Mouse (Mus musculus) left cerebral cortex, adult 2 months (tissue): Measurements from ENCODE around the gene A630023A22Rik. TPM values are rescaled to one million over a fixed set of nuclear protein-coding genes. Genes with fewer than 3 reads are reported as not detected.

Source experiments
- DNase-seq, 2 experiments: peaks; one replicate each; pipeline ENCODE4 v3.0.0; 2021 to 2022; ENCODE audit warnings: low spot score in 2 of 2, mixed read lengths in 1 of 2; ENCODE audit errors: extremely low spot score in 1 of 2
- H3K27ac ChIP-seq: fragments of 200-600 bp; 2 replicates; pipeline ENCODE4 v1.8.1; 2022
- H3K4me3 ChIP-seq: fragments of 200-600 bp; 2 replicates; pipeline ENCODE4 v1.8.1; 2022
- CTCF ChIP-seq: fragments of 200-600 bp; IDR thresholded peaks from 2 replicates; pipeline ENCODE4 v1.8.1; 2022; ENCODE audit warnings: antibody characterized with exemption, mild to moderate bottlenecking, moderate library complexity
- intact Hi-C: fragments of 180-260 bp; cut with DNase I; formaldehyde crosslinking; loops from one replicate; pipeline ENCODE4 v1.15.1; 2025
- long read RNA-seq, 2 experiments: library from polyadenylated mRNA; stranded (forward); transcript quantifications; one replicate each; pipeline ENCODE4 v2.0.0; 2021; ENCODE audit warnings: borderline mapping rate in 2 of 2
- total RNA-seq, 2 experiments: library from RNA; stranded (reverse); gene quantifications; 2 replicates each; pipeline ENCODE4 v1.2.3; 2021

A630023A22Rik gene
- total RNA-seq = not detected
- long read RNA-seq, experiment 1 = 0 reads
- long read RNA-seq, experiment 2 = 0 reads

DNA sequence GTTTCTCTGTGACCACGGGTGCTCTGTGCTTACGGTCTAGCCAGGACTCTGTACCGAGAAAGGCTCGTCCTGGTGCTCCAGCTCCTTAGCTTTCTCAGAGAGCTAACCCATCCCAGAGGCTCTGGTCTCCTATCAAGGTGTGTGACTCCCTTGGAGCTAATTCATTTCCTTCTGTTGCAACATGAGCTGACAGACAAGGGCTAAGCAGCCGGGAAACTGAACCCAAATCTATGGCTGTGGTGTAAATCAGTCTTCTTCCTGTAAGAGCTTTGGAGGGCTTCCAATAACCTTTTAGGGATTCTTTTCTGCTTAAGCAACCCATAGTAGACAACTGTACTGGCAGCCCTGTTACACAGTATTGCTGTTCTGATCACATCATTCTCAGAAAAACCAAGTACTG lies at the start of gene A630023A22Rik:
Gene A630023A22Rik, minus strand, starts transcription at position 154 of the 400 bp plus-strand sequence.
- no peak within 1 kb of the TSS for H3K27ac ChIP-seq
- DNase-seq = no peak
- TF ChIP-seq CTCF = no peak
- intact Hi-C loops = no loop called here
- no peak within 1 kb of the TSS for H3K4me3 ChIP-seq

DNA sequence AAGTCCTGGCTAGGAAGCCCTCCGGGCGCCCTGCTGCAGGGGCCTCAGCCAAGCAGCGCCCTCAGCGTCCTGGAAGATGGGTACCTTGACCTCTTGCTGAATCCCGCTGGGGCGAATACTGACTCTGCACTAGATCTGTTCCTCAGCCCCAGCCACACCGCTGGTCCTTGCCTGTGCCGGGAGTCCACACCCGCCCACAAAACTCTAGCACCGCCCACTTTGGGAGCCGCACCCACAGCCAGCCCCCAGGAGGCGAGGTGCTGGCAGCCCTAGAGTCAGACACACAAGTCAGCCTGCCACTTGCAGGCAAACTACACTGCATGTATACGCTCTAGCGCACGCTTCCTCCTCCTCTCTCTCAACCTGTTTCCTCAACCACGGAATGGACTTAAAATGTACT lies 49.8 kb upstream of the A630023A22Rik start, which contains the start of gene Npy4r:
Gene Npy4r, minus strand, starts transcription at position 148 of the 400 bp plus-strand sequence.
- no peak for TF ChIP-seq CTCF
- Histone ChIP-seq H3K4me3 (no peak within 1 kb of the TSS), H3K27ac (no peak within 1 kb of the TSS)
- intact Hi-C loops = no loop called here
- peak; percentile 16 to 21 for DNase-seq

DNA sequence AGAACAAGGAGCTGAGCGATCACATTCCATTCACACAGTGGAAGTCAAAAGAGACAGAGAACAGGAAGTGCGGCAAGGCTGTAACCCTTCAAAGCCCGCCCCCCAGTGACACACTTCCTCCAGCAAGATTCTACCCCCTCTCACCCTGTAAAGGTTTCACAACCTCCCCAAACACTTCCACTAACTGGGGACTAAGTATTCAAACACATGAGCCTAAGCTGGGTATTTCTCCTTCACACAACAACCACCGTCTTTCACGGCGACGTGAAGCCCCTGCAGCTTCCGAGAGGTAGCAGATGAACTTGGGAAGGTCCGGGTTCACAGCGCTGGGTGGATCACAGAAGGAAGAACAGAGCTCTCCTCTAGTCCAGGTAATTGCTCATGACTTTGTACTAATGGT lies 40.4 kb upstream of the A630023A22Rik start:
- no peak for TF ChIP-seq CTCF
- Histone ChIP-seq H3K27ac (no peak overlapping the region), H3K4me3 (no peak overlapping the region)
- intact Hi-C loops = no loop called here
- DNase-seq = no peak

DNA sequence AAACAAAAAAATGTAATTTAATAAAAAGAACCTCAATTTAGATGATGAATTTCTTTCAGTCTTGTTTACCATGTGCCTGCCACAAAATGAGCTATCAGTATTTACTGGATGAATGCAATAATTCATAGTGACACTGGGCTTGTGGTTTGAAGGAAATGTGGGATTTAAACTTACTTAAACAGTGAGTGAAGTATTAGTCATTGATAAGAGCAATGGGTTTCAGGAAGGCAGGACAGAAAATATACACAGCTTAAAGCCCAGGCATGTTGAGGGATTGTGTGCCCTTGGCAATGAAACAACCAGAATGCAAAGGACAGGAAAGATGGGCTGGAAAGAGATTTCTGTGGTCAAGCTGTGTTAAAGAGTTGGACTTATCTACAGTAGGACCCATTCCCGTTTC lies 39.8 kb upstream of the A630023A22Rik start:
- Histone ChIP-seq H3K4me3 (no peak overlapping the region), H3K27ac (no peak overlapping the region)
- no peak for TF ChIP-seq CTCF
- DNase-seq = no peak
- intact Hi-C loops = no loop called here

DNA sequence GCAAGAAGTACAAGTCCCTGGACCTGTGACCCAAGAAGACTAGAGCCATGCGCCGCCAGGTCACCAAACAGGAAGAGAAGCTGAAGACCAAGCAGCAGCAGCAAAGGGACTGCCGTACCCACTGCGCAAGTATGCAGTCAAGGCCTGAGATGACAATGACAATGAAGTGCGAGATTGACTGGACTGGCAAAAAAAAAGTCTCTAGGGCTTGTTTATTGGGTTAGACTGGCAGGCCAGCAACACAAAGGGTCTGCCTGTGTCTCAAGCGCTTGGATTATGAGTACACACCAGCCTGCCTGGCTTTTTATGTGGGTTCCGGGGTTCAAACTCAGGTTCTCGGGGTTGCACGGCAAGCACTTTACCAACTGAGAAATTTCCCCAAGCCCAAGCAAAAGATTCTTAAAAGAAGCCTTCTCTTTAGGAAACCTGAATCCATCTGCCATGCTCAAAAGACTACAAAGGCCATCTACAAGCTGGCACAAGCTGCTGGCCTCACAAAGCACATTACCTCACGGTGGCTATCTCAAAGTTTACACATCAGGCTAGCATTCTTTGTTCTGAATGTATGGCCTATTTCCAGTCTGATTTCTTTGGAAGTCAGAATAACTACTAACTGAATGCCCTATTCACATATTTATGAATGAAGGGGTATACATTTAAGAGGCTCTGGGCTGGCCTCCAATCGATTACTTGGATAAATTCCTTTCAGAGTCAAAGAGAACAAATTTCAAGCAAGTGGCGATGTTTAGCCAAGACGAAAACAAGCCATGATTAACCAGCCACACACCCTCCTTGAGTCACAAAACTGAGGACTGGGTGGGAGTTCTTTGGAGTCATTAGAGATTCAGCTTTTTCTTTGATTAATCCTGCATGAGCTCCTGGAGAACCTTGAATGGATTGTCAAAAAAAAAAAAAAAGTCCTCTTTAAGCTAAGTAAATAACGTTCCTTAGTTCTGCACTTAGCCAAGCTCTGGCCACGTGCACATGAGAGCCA lies 37.4 kb upstream of the A630023A22Rik start:
- TF ChIP-seq CTCF = no peak
- no peak overlapping the region for H3K27ac ChIP-seq
- intact Hi-C loops = no loop called here
- no peak overlapping the region for H3K4me3 ChIP-seq
- no peak for DNase-seq

DNA sequence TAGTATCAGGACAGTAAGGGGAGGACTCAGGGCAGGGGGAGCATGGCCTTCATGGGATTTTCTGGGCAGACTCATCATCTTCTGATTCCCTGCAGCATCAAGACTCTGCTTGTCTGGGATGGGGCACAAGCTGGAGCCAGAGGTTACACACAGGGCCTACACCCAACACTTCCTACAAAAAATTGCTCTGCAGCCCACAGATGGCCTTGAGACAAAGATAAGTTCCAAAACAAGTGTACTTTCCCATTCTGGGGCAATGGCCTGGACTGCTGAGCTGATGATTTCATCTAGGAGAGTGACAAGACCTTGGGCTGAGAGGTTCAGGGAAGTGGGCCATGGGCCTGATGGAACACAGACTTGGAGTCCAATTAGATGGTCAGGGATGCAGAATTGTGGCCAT lies 32.8 kb upstream of the A630023A22Rik start:
- no peak for DNase-seq
- no peak for TF ChIP-seq CTCF
- no peak overlapping the region for H3K27ac ChIP-seq
- intact Hi-C loops = no loop called here
- H3K4me3 ChIP-seq = no peak overlapping the region

DNA sequence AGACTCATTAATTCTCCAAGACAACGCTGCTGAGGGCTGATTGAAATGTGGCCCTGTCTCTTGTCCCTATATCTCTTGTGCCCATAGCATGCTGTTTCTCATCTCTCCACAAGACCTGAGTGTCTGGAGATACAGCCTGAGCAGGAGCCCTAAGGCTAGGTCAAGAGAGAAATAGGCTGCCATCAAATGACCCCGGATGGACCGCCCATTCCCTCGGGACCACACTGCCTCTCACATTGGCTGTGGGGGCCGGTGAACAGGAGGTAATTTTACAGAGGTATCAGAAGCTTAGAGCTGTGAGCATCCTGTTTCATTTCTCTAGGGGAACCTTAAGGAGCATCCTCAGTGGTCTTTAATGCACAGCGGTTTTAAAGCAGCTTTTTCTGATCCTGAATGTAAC lies 28.7 kb upstream of the A630023A22Rik start:
- no peak for DNase-seq
- no peak for TF ChIP-seq CTCF
- intact Hi-C loops = no loop called here
- no peak overlapping the region for H3K27ac ChIP-seq
- no peak overlapping the region for H3K4me3 ChIP-seq

DNA sequence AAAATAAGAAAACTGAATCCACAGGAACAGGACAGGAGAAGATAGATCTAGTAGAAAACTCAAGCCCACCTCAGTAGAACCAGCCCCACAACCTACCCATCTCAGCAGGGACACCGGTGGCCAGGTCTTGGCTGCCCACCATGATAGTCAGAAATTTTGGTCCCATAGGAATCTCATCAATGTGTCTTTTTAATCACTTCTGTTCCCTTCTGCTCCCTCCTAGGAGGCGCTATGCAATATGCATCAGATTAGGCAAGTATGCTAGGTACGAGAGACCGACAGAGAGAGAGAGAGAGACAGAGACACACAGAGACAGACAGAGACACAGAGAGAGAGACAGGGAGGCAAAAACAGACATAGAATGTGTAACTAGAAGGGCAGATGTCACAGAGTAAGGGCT lies 19.1 kb upstream of the A630023A22Rik start:
- TF ChIP-seq CTCF = no peak
- no peak overlapping the region for H3K27ac ChIP-seq
- no peak overlapping the region for H3K4me3 ChIP-seq
- intact Hi-C loops = no loop called here
- DNase-seq = no peak

DNA sequence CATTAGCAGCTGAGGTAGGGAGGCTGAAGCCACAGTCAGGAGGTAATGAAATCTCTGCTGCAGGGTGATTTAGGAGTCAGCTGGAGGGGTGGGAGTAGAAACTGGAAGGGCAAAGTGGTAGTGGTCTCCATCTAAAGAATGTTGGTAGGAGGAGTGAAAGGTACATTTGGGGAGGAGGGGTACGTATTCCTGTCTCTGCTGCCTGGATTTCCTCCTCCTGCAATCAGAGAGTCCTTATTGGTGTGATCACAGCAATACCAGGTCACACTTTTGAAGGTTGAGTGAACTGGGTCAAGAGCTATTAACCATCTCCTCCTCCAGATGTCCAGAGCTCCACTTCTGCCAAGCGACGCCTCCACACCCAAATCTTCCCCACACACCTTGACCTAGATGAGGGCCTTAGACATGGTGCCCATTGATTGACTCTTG lies 18.4 kb upstream of the A630023A22Rik start:
- Histone ChIP-seq H3K4me3 (no peak overlapping the region), H3K27ac (no peak overlapping the region)
- TF ChIP-seq CTCF = no peak
- no peak for DNase-seq
- intact Hi-C loops = no loop called here

DNA sequence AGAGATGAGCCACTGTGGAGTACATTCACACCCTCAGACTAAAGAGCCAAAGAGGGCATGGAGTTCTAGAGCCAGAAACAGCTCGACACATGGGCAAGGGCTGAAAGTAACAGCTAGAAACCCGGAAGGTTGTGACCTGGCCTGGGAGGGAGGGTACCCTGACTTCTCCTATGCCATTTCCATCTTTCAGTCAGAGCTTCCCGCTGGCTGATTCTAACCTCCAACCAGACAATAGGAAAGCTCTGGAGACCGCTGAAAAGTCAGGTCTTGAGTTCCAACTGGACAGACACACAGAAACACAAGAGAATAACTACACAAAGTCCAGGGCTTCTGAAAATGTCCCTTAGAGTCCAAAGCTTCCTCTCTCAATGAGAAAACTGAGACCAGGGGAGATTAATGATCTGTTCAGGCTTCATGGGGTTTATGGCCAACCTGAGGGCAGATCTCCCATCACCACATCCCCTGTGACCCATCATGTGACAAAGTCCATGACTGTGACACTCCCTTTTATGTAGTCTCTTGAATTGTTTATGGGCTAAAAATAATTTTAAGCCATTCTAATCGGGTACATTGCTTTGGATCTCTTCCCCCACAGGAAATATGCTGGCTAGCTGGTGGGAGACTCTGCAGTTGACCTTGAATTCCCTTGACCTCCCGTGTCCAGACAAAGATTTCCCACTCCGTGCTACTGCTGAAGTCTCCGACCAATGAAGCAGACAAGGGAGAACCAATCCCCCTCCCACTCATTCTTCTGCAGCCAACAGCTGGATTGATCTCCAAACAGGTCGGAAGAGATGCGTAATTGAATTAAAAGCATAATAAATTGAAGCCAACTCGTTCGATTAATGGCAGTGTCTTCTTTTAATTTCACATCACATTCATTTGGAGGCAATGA lies 17.7 kb upstream of the A630023A22Rik start:
- H3K27ac ChIP-seq = no peak overlapping the region
- intact Hi-C loops = no loop called here

DNA sequence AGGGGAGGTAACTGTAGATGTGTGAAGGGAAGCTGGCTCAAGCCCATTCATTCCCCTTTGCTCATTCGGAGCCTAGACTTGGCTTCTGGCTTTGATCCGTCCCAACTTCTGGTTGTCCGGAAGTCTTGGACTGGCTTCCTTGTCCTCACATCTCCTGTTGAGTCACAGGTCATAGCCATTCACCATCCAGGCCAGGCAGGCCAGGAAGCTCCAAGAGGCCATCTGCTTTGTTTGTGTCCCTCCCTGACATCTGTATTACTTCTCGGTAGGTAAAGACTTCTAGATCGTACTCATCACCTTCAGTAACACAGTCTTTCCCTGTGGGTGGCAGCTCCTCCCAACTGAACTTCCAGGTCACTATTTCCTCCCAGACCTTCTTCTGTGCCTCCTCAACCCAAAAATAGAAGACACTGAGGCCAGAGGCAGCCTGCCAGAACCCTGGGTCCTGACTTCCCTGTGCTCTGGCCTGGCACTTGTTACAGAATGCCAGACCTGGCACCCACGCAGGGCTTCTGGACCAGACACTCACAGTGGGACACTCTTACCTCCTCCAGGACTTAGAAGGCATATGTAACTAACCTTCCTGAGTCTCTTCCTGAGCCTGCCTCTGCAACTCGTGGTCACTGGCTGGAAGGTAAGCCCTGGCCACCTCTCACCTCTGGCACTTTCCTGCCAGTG lies 16.6 kb upstream of the A630023A22Rik start:
- DNase-seq = no peak
- no peak for TF ChIP-seq CTCF
- Histone ChIP-seq H3K4me3 (no peak overlapping the region), H3K27ac (no peak overlapping the region)
- intact Hi-C loops = no loop called here

More for the DNA sequence above, 17.7 kb upstream of the A630023A22Rik start:
- TF ChIP-seq CTCF = no peak
- DNase-seq = no peak
- no peak overlapping the region for H3K4me3 ChIP-seq
